Comparison of ENCODE assay signal across 13 mouse cellular contexts in the genomic region with DNA sequence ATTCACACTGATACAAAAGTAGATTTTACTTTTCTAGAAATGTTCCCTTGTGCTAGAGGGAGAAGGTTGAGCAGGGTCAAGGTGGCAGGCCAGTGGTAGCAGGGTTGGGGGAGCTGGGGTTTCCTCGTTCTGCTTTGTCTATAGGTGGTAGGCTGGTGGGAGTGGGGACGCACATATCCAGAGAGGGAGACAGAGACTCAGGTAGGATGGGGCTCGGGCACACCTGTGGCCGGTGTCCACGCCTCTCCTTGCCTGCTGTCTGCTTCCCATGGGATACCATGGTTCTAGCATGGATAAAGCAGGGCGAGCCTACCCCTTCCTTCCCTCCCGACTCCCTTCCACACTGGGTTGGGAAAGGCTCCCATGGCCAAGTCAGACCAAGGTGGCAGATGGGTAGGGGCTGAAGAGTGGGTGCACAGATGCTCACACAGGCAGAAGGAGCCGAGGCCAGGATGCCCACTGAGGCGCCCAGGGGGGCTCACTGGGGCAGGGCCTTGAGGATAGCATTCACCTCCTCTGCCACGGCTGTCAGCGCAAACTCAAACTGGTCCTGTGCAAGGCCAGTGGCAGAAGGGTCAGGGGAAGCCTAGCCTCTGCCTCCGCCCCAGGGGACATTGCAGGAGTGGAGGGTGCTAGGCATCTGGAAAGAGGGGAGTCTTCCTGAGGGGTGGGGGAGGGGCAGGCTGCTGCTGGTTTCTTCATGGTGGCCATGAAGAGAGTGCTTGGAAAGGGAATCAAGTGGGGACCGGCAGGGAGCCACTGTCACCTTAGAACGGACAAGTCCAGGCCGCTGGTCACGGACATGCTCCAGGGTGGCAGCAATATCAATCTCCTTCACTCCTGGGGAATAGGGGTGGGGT. TPM values are rescaled to one million over a fixed set of nuclear protein-coding genes. Genes with fewer than 3 reads are reported as not detected.
DNase-seq lines count a peak whose midpoint lies in the region; ATAC-seq and TF ChIP-seq lines count a peak whose summit lies in the region.
"Had no signal": no experiment of that assay in that cellular context is flagged by ENCODE, and none has a peak within 500 bp of the region (broad histone marks: within the 10 kb centered on the region; RNA-seq: fewer than 3 reads in every experiment).

No protein-coding gene starts in this region.

- peak overlapping the region; percentile 34; the same call in 1 of the 2 replicates for H3K9ac ChIP-seq in lung, embryonic 14.5 days
- no peak overlapping the region for H3K9ac ChIP-seq in limb, embryonic 15.5 days

- intact Hi-C loops in heart, postnatal 14 days (cut with DNase I) = no loop called here

- H3K4me2 ChIP-seq in lung, embryonic 14.5 days = no peak overlapping the region
- H3K4me2 ChIP-seq in limb, embryonic 15.5 days = no peak overlapping the region

- 72% methylated on average over 16 of the region's 16 CpGs for WGBS in lung, embryonic 14.5 days
- WGBS in limb, embryonic 15.5 days = 81% methylated on average over 16 of the region's 16 CpGs

- peak overlapping the region; percentile 32; the same call in 1 of the 2 replicates for H3K27ac ChIP-seq in lung, embryonic 14.5 days (ENCODE audit: low read depth)
- H3K27ac ChIP-seq in embryonic fibroblast, embryonic 13.5 days (ENCODE audit: insufficient read depth, low read length) = peak overlapping the region; percentile 91
- peak overlapping the region; percentile 50; the same call in 1 of the 2 replicates for H3K27ac ChIP-seq in limb, embryonic 15.5 days
- H3K27ac ChIP-seq: forebrain, embryonic 10.5 days had no signal

- DNase-seq in heart, adult 11 months = peak; percentile 92
- no peak for DNase-seq in heart, postnatal 14 days
- DNase-seq in lung, embryonic 14.5 days = no peak
- no peak for DNase-seq in lung, postnatal 25 days (ENCODE audit: low spot score)
- DNase-seq in thymus, postnatal 14 days = no peak
- DNase-seq: right cerebral cortex, postnatal 4 days had no signal

- H3K9me3 ChIP-seq in lung, embryonic 14.5 days (ENCODE audit: low read depth, low read length) = no peaks in the 10 kb centered on the region
- H3K9me3 ChIP-seq in limb, embryonic 15.5 days = no peaks in the 10 kb centered on the region
- H3K9me3 ChIP-seq: forebrain, embryonic 10.5 days had no signal

- H3K4me1 ChIP-seq in lung, embryonic 14.5 days (ENCODE audit: insufficient read depth) = peaks cover 7% of the 10 kb centered on the region; the same call in 1 of the 2 replicates
- peaks cover 12% of the 10 kb centered on the region for H3K4me1 ChIP-seq in embryonic fibroblast, embryonic 13.5 days (ENCODE audit: control insufficient read depth, insufficient read depth, low read length)
- H3K4me1 ChIP-seq in limb, embryonic 15.5 days = peaks cover 22% of the 10 kb centered on the region

- no peaks in the 10 kb centered on the region for H3K27me3 ChIP-seq in lung, embryonic 14.5 days (ENCODE audit: insufficient read depth, low read length)
- peaks cover 3% of the 10 kb centered on the region; the same call in 1 of the 2 replicates for H3K27me3 ChIP-seq in limb, embryonic 15.5 days

- ATAC-seq in lung, embryonic 14.5 days (ENCODE audit: insufficient read depth) = no peak
- ATAC-seq in limb, embryonic 15.5 days (ENCODE audit: insufficient number of reproducible peaks, low FRiP score, low TSS enrichment, low read depth) = no peak

- H3K36me3 ChIP-seq in lung, embryonic 14.5 days (ENCODE audit: insufficient read depth) = peaks cover 7% of the 10 kb centered on the region; the same call in 1 of the 2 replicates
- H3K36me3 ChIP-seq in limb, embryonic 15.5 days = peaks cover 22% of the 10 kb centered on the region

- no peak overlapping the region for H3K4me3 ChIP-seq in lung, embryonic 14.5 days (ENCODE audit: low read depth, low read length)
- H3K4me3 ChIP-seq in embryonic fibroblast, embryonic 13.5 days (ENCODE audit: insufficient read depth, low read length) = no peak overlapping the region
- no peak overlapping the region for H3K4me3 ChIP-seq in limb, embryonic 15.5 days
- H3K4me3 ChIP-seq: forebrain, embryonic 10.5 days had no signal

- TF ChIP-seq POLR2A in embryonic fibroblast, embryonic 13.5 days (IDR thresholded peaks at IDR 0.05; ENCODE audit: low read depth, low read length) = no peak

- TF ChIP-seq CTCF in lung, embryonic 14.5 days (IDR thresholded peaks at IDR 0.05; ENCODE audit: low read depth) = no peak
- TF ChIP-seq CTCF in embryonic fibroblast, embryonic 13.5 days (IDR thresholded peaks at IDR 0.05; ENCODE audit: borderline replicate concordance, insufficient read depth, low read length) = no peak

RNA-seq across cellular contexts. Expression of a gene that starts 11.1 kb away (rescaled TPM):
- 10 to 100 TPM; 66.4 to 74.6 TPM for total RNA-seq in heart, postnatal 14 days (2021)
- 14.1 and 16.9 TPM in 2 replicates for polyA plus RNA-seq in lung, embryonic 14.5 days (2014; fragmentation: Nextera tagmentation; extraction: Ambion mirVana)
- 28.4 and 31.8 TPM in 2 replicates for polyA plus RNA-seq in embryonic fibroblast, embryonic 13.5 days (2011; ENCODE audit: insufficient read length, low read depth, missing spikeins)
- 44.5 and 49.5 TPM in 2 replicates for polyA plus RNA-seq in limb, embryonic 15.5 days (2015; fragmentation: Nextera tagmentation; extraction: Ambion mirVana)

RNA-seq across cellular contexts. Expression of a gene that starts 15.4 kb away (rescaled TPM):
- not detected for total RNA-seq in heart, postnatal 14 days (2021)
- polyA plus RNA-seq in lung, embryonic 14.5 days (2014; fragmentation: Nextera tagmentation; extraction: Ambion mirVana) = not detected in 2 replicates
- not detected in 2 replicates for polyA plus RNA-seq in embryonic fibroblast, embryonic 13.5 days (2011; ENCODE audit: insufficient read length, low read depth, missing spikeins)
- not detected in 2 replicates for polyA plus RNA-seq in limb, embryonic 15.5 days (2015; fragmentation: Nextera tagmentation; extraction: Ambion mirVana)
- total RNA-seq: gastrocnemius, postnatal 36 days; left cerebral cortex, adult 18-20 months had no signal
- polyA plus RNA-seq: forebrain, embryonic 10.5 days; kidney, embryonic 14.5 days; liver, embryonic 16.5 days had no signal

RNA-seq across cellular contexts. Expression of a gene that starts 17.0 kb away (rescaled TPM):
- under 1 TPM; 0.44 to 0.60 TPM for total RNA-seq in heart, postnatal 14 days (2021)
- 0.21 and 0.37 TPM in 2 replicates for polyA plus RNA-seq in lung, embryonic 14.5 days (2014; fragmentation: Nextera tagmentation; extraction: Ambion mirVana)
- 67.6 and 114 TPM in 2 replicates for polyA plus RNA-seq in embryonic fibroblast, embryonic 13.5 days (2011; ENCODE audit: insufficient read length, low read depth, missing spikeins)
- 0.12 and 0.14 TPM in 2 replicates for polyA plus RNA-seq in limb, embryonic 15.5 days (2015; fragmentation: Nextera tagmentation; extraction: Ambion mirVana)

RNA-seq across cellular contexts. Expression of a gene that starts 27.6 kb away (rescaled TPM):
- 100 to 1,000 TPM; 546 to 642 TPM for total RNA-seq in heart, postnatal 14 days (2021)
- 21.3 and 25.3 TPM in 2 replicates for polyA plus RNA-seq in lung, embryonic 14.5 days (2014; fragmentation: Nextera tagmentation; extraction: Ambion mirVana)
- polyA plus RNA-seq in embryonic fibroblast, embryonic 13.5 days (2011; ENCODE audit: insufficient read length, low read depth, missing spikeins) = 27.8 and 46.8 TPM in 2 replicates
- polyA plus RNA-seq in limb, embryonic 15.5 days (2015; fragmentation: Nextera tagmentation; extraction: Ambion mirVana) = 124 and 168 TPM in 2 replicates

RNA-seq across cellular contexts. Expression of a gene that starts 30.9 kb away (rescaled TPM):
- total RNA-seq in heart, postnatal 14 days (2021) = not detected
- polyA plus RNA-seq in lung, embryonic 14.5 days (2014; fragmentation: Nextera tagmentation; extraction: Ambion mirVana) = not detected in 2 replicates
- not detected in 2 replicates for polyA plus RNA-seq in embryonic fibroblast, embryonic 13.5 days (2011; ENCODE audit: insufficient read length, low read depth, missing spikeins)
- polyA plus RNA-seq in limb, embryonic 15.5 days (2015; fragmentation: Nextera tagmentation; extraction: Ambion mirVana) = 0.35 TPM in 1 of 2 replicates, not detected in the other
- total RNA-seq: gastrocnemius, postnatal 36 days had no signal
- polyA plus RNA-seq: kidney, embryonic 14.5 days had no signal

Comparison
In these comparisons a context has a peak if more than half of its experiments do, and no peak if none do; other contexts are left out.
1. H3K27ac ChIP-seq: peak in every context shown above with its lines; median percentile 91 in embryonic fibroblast, embryonic 13.5 days; 50 in limb, embryonic 15.5 days; 32 in lung, embryonic 14.5 days.
2. RNA of a gene that starts 17.0 kb away (polyA plus RNA-seq): 67.6 to 114 TPM in embryonic fibroblast, embryonic 13.5 days; 0.21 to 0.37 TPM in lung, embryonic 14.5 days and 0.12 to 0.14 TPM in limb, embryonic 15.5 days; every median in the first group is over 10 times any median in the second.